Mouse (Mus musculus): ENCODE results near the gene Trub1. TPM values are rescaled to one million over a fixed set of nuclear protein-coding genes. Genes with fewer than 3 reads are reported as not detected.

Gene Trub1
- polyA plus RNA-seq, 1 experiment from 2014 or later = 14.6 TPM

- Histone ChIP-seq H3K4me1 (no peaks in the 10 kb centered on the region), H3K9me3 (replicated peaks) (no peaks in the 10 kb centered on the region), H3K36me3 (no peaks in the 10 kb centered on the region), H3K27me3 (replicated peaks) (no peaks in the 10 kb centered on the region), H3K9ac (no peak overlapping the region), H3K4me2 (no peak overlapping the region), H3K4me3 (no peak overlapping the region), H3K27ac (no peak overlapping the region)
- WGBS (ENCODE audit: insufficient replicate concordance) = 78% methylated on average over 15 of the region's 15 CpGs
- no peak for ATAC-seq
Measured at GRCm38 (mm10) chr19:57425296-57425695, 27.4 kb upstream of the Trub1 start.

GRCm38 (mm10) chr19:57426841-57427240 is 25.9 kb upstream of the Trub1 start:
- 76% methylated on average over 8 of the region's 8 CpGs for WGBS (ENCODE audit: insufficient replicate concordance)
- H3K27ac ChIP-seq = no peak overlapping the region
- no peaks in the 10 kb centered on the region; the same call in 1 of the 2 replicates for H3K27me3 ChIP-seq (replicated peaks)
- H3K9ac ChIP-seq = no peak overlapping the region
- no peaks in the 10 kb centered on the region for H3K36me3 ChIP-seq
- H3K9me3 ChIP-seq (replicated peaks) = no peaks in the 10 kb centered on the region
- ATAC-seq = no peak
- H3K4me3 ChIP-seq = no peak overlapping the region
- H3K4me1 ChIP-seq = no peaks in the 10 kb centered on the region
- H3K4me2 ChIP-seq = no peak overlapping the region

- 67% methylated on average over 14 of the region's 14 CpGs for WGBS (ENCODE audit: insufficient replicate concordance)
- no peaks in the 10 kb centered on the region for H3K36me3 ChIP-seq
- H3K4me3 ChIP-seq = no peak overlapping the region
- no peak overlapping the region for H3K4me2 ChIP-seq
- no peaks in the 10 kb centered on the region; the same call in 1 of the 2 replicates for H3K27me3 ChIP-seq (replicated peaks)
- H3K27ac ChIP-seq = no peak overlapping the region
- no peak overlapping the region for H3K9ac ChIP-seq
- ATAC-seq = no peak
- H3K4me1 ChIP-seq = no peaks in the 10 kb centered on the region
- no peaks in the 10 kb centered on the region for H3K9me3 ChIP-seq (replicated peaks)
Measured at GRCm38 (mm10) chr19:57427756-57428438, 24.8 kb upstream of the Trub1 start.

- H3K9me3 ChIP-seq (replicated peaks) = no peaks in the 10 kb centered on the region
- no peak overlapping the region for H3K9ac ChIP-seq
- H3K4me2 ChIP-seq = no peak overlapping the region
- H3K36me3 ChIP-seq = no peaks in the 10 kb centered on the region
- 62% methylated on average over 3 of the region's 3 CpGs for WGBS (ENCODE audit: insufficient replicate concordance)
- peaks cover 3% of the 10 kb centered on the region; the same call in 1 of the 2 replicates for H3K27me3 ChIP-seq (replicated peaks)
- no peaks in the 10 kb centered on the region for H3K4me1 ChIP-seq
- ATAC-seq = no peak
- H3K27ac ChIP-seq = no peak overlapping the region
- H3K4me3 ChIP-seq = no peak overlapping the region
Measured at GRCm38 (mm10) chr19:57428641-57429040, 24.1 kb upstream of the Trub1 start.

GRCm38 (mm10) chr19:57429926-57430325 is 22.8 kb upstream of the Trub1 start:
- Histone ChIP-seq H3K27me3 (replicated peaks) (peaks cover 3% of the 10 kb centered on the region; the same call in 1 of the 2 replicates), H3K36me3 (no peaks in the 10 kb centered on the region), H3K4me2 (no peak overlapping the region), H3K4me1 (no peaks in the 10 kb centered on the region), H3K9ac (no peak overlapping the region), H3K9me3 (replicated peaks) (no peaks in the 10 kb centered on the region), H3K4me3 (no peak overlapping the region), H3K27ac (no peak overlapping the region)
- WGBS (ENCODE audit: insufficient replicate concordance) = 64% methylated on average over 6 of the region's 6 CpGs
- ATAC-seq = no peak

GRCm38 (mm10) chr19:57431476-57431875 is 21.2 kb upstream of the Trub1 start:
- Histone ChIP-seq H3K36me3 (no peaks in the 10 kb centered on the region), H3K9me3 (replicated peaks) (no peaks in the 10 kb centered on the region), H3K4me1 (no peaks in the 10 kb centered on the region), H3K4me2 (no peak overlapping the region), H3K27me3 (replicated peaks) (peaks cover 3% of the 10 kb centered on the region; the same call in 1 of the 2 replicates), H3K4me3 (no peak overlapping the region), H3K9ac (no peak overlapping the region), H3K27ac (no peak overlapping the region)
- ATAC-seq = no peak
- WGBS (ENCODE audit: insufficient replicate concordance) = 58% methylated on average over 6 of the region's 6 CpGs

- H3K27ac ChIP-seq = no peak overlapping the region
- no peak overlapping the region for H3K9ac ChIP-seq
- no peaks in the 10 kb centered on the region for H3K4me1 ChIP-seq
- H3K4me2 ChIP-seq = no peak overlapping the region
- 70% methylated on average over 6 of the region's 6 CpGs for WGBS (ENCODE audit: insufficient replicate concordance)
- no peaks in the 10 kb centered on the region for H3K9me3 ChIP-seq (replicated peaks)
- ATAC-seq = no peak
- H3K27me3 ChIP-seq (replicated peaks) = peaks cover 3% of the 10 kb centered on the region; the same call in 1 of the 2 replicates
- no peak overlapping the region for H3K4me3 ChIP-seq
- H3K36me3 ChIP-seq = no peaks in the 10 kb centered on the region
Measured at GRCm38 (mm10) chr19:57434024-57434423, 18.7 kb upstream of the Trub1 start.

- Histone ChIP-seq H3K4me2 (no peak overlapping the region), H3K27me3 (replicated peaks) (peaks cover 3% of the 10 kb centered on the region; the same call in 1 of the 2 replicates), H3K9ac (no peak overlapping the region), H3K36me3 (no peaks in the 10 kb centered on the region), H3K4me1 (no peaks in the 10 kb centered on the region), H3K27ac (no peak overlapping the region), H3K9me3 (replicated peaks) (no peaks in the 10 kb centered on the region), H3K4me3 (no peak overlapping the region)
- 59% methylated on average over 10 of the region's 10 CpGs for WGBS (ENCODE audit: insufficient replicate concordance)
- no peak for ATAC-seq
Measured at GRCm38 (mm10) chr19:57436586-57437021, 16.1 kb upstream of the Trub1 start.

GRCm38 (mm10) chr19:57437042-57437441 is 15.7 kb upstream of the Trub1 start:
- H3K36me3 ChIP-seq = no peaks in the 10 kb centered on the region
- no peak overlapping the region for H3K9ac ChIP-seq
- no peaks in the 10 kb centered on the region for H3K4me1 ChIP-seq
- ATAC-seq = no peak
- WGBS (ENCODE audit: insufficient replicate concordance) = 75% methylated on average over 7 of the region's 7 CpGs
- no peaks in the 10 kb centered on the region for H3K9me3 ChIP-seq (replicated peaks)
- no peak overlapping the region for H3K27ac ChIP-seq
- peaks cover 3% of the 10 kb centered on the region; the same call in 1 of the 2 replicates for H3K27me3 ChIP-seq (replicated peaks)
- no peak overlapping the region for H3K4me3 ChIP-seq
- H3K4me2 ChIP-seq = no peak overlapping the region

- H3K4me2 ChIP-seq = no peak overlapping the region
- 92% methylated on average over 5 of the region's 5 CpGs for WGBS (ENCODE audit: insufficient replicate concordance)
- H3K36me3 ChIP-seq = no peaks in the 10 kb centered on the region
- H3K4me3 ChIP-seq = no peak overlapping the region
- H3K4me1 ChIP-seq = no peaks in the 10 kb centered on the region
- no peak overlapping the region for H3K27ac ChIP-seq
- H3K9ac ChIP-seq = no peak overlapping the region
- H3K9me3 ChIP-seq (replicated peaks) = no peaks in the 10 kb centered on the region
- no peak for ATAC-seq
- 0 out of 2 replicates have a peak, but pooled peaks cover 4% of the 10 kb centered on the region for H3K27me3 ChIP-seq (replicated peaks)
Measured at GRCm38 (mm10) chr19:57439296-57439695, 13.4 kb upstream of the Trub1 start.

- 50% methylated on average over 7 of the region's 7 CpGs for WGBS (ENCODE audit: insufficient replicate concordance)
- H3K4me2 ChIP-seq = no peak overlapping the region
- no peaks in the 10 kb centered on the region for H3K9me3 ChIP-seq (replicated peaks)
- H3K4me3 ChIP-seq = no peak overlapping the region
- H3K36me3 ChIP-seq = no peaks in the 10 kb centered on the region
- H3K27me3 ChIP-seq (replicated peaks) = 0 out of 2 replicates have a peak, but pooled peaks cover 4% of the 10 kb centered on the region
- no peak for ATAC-seq
- no peak overlapping the region for H3K9ac ChIP-seq
- H3K4me1 ChIP-seq = no peaks in the 10 kb centered on the region
- no peak overlapping the region for H3K27ac ChIP-seq
Measured at GRCm38 (mm10) chr19:57441501-57441900, 11.2 kb upstream of the Trub1 start.

GRCm38 (mm10) chr19:57442936-57443657 is 9.6 kb upstream of the Trub1 start:
- Histone ChIP-seq H3K36me3 (no peaks in the 10 kb centered on the region), H3K9me3 (replicated peaks) (no peaks in the 10 kb centered on the region), H3K4me1 (no peaks in the 10 kb centered on the region), H3K4me3 (no peak overlapping the region), H3K9ac (no peak overlapping the region), H3K4me2 (no peak overlapping the region), H3K27me3 (replicated peaks) (0 out of 2 replicates have a peak, but pooled peaks cover 4% of the 10 kb centered on the region), H3K27ac (no peak overlapping the region)
- WGBS (ENCODE audit: insufficient replicate concordance) = 34% methylated on average over 8 of the region's 8 CpGs
- ATAC-seq = no peak

Measured in liver, embryonic 12.5 days (tissue).